16 mouse cellular contexts compared by ENCODE assay signal in genomic region chrX:47009476-47009875, GRCm38 (mm10).
"Had no signal": no experiment of that assay in that cellular context is flagged by ENCODE, and none has a peak within 500 bp of the region (broad histone marks: within the 10 kb centered on the region; RNA-seq: fewer than 3 reads in every experiment).

No protein-coding gene starts in this region.

- H3K4me2 ChIP-seq: lung, embryonic 14.5 days; midbrain, embryonic 11.5 days; midbrain, embryonic 13.5 days; midbrain, embryonic 15.5 days; neural tube, embryonic 12.5 days had no signal

- H3K4me3 ChIP-seq: megakaryocyte, embryonic 14.5 days; midbrain, embryonic 13.5 days; midbrain, embryonic 15.5 days; neural tube, embryonic 12.5 days had no signal

- ATAC-seq: midbrain, embryonic 13.5 days; midbrain, embryonic 15.5 days had no signal

- H3K27ac ChIP-seq: macrophage; midbrain, embryonic 13.5 days; midbrain, embryonic 15.5 days; neural tube, embryonic 12.5 days had no signal

- H3K36me3 ChIP-seq: midbrain, embryonic 13.5 days; midbrain, embryonic 15.5 days; neural tube, embryonic 12.5 days had no signal

- H3K4me1 ChIP-seq: megakaryocyte, embryonic 14.5 days; midbrain, embryonic 13.5 days; midbrain, embryonic 15.5 days; neural tube, embryonic 12.5 days had no signal

- DNase-seq: lung, adult 18-20 months; lung, embryonic 14.5 days; lung, postnatal 10 days; lung, postnatal 36 days; right cerebral cortex, postnatal 14 days; right cerebral cortex, postnatal 4 days; spleen, adult 18-20 months; thymus, adult 18-20 months; thymus, postnatal 14 days; thymus, postnatal 36 days had no signal

- H3K9ac ChIP-seq: lung, embryonic 14.5 days; midbrain, embryonic 13.5 days; midbrain, embryonic 15.5 days; neural tube, embryonic 12.5 days had no signal

- H3K27me3 ChIP-seq: midbrain, embryonic 13.5 days; midbrain, embryonic 15.5 days; neural tube, embryonic 12.5 days had no signal

- H3K9me3 ChIP-seq: megakaryocyte, embryonic 14.5 days; midbrain, embryonic 13.5 days; midbrain, embryonic 15.5 days; neural tube, embryonic 12.5 days had no signal
